Mouse (Mus musculus) embryo, embryonic 10 days (tissue): ENCODE data around the gene Dgcr2.

Experiments
- DNase-seq: peaks from one replicate; pipeline ENCODE4 v3.0.0-alpha.2; 2015; ENCODE audit warnings: low spot score

The Dgcr2 gene

GRCm38 (mm10) chr16:17911052-17911595 is 12.8 kb upstream of the Dgcr2 start, which contains the start of gene Ess2:
Gene Ess2 (minus strand): TSS chr16:17911348.
- peak; percentile 97 for DNase-seq

DNA sequence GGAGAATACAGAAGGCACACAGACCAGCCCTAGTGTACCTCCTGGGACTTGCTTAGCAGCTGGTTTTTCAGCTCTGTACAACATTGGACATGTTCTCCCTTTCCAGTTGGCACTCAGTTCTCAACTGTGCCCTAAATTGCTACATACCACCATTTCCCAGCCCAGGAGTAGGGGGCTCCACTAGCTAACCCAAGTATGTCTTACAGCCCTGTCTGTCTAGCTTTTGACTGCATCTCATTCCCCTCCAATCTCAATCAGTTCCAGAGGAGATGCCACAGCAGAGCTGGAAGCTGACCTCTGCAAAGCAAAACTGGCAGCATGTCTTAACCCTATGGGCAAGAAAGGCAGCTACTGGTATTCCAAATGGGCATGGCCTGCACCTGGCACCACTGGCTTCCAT is 2.3 kb downstream of the Dgcr2 start:
- no peak for DNase-seq

- DNase-seq = no peak
Observed at GRCm38 (mm10) chr16:17893923-17894322, 4.4 kb downstream of the Dgcr2 start, which contains the start of gene Tssk1. Gene Tssk1 (plus strand): TSS chr16:17894223.

DNA sequence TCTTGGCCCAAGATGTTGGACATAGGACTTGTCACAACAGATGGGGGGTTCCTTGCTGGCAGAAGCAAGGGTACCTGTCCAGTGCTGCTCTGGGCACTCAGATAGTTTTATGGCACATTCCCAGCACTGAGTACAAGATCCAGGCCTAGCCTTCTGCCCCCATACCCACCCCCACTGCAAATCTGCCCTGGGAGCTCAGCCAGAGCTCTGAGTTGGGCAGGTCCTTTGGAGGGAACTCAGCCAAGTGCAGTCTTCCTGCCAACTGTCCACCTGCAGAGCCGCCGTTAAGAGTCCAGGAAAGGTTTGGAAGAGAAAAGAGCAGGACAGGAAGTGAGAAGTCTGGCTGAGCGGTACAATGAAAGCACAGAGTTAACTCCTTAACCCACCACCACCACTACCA is 5.8 kb downstream of the Dgcr2 start:
- DNase-seq = no peak

DNA sequence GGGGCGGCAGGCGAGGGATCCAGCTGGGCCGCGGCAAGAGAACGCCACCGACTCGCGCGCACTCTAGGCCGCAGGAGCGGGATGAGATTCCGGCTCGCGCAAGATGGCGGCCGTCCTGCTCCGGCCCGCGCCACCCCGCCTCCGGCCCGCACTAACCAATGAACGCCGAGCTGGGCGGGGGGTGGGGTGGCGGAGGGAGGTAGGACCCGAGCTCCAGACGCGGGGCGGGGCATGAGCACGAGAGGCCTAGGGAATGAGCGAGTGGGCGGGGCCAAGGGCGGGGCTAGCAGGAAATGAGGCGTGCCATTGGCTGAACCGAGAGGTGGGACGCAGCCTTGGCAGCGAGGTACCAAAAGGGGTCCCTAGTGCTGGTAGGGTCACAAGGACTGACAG is 6.8 kb downstream of the Dgcr2 start, which contains the start of gene Gm20518:
Gene Gm20518 (minus strand): TSS at position 105 of the 393 bp plus-strand sequence.
- peak; percentile 99 for DNase-seq

DNA sequence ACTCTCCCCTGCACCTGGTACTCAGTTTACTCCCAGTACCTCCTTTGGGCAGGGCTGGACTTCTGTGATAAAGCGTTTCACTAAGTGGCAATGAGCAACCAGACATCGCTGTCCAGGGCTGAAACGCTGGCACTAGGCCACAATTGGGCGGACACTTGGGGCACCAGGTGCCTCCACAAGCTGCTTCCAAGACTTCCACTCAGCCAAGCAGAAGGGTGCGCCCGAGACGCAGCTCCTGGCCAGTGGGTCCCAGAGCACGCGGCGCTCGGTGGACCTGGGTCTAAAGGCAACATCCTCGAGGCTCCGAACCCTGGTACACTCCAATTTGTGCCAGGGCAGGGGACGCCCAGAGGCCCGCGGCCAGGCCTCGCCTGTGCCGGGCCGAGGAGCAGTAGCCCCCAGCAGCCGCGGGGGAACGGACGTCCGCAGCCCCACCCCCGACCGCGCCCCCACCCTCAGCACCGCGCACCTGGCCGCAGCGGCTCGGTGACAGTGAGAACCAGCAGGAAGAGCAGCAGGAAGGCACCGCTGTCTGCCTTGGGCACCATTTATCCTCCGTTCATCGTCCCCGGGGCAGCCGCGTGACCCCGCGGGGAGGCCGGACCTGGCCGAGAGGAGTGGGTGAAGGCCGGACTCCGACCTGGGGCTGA is 7.3 kb downstream of the Dgcr2 start:
- peak; percentile 54 for DNase-seq

DNA sequence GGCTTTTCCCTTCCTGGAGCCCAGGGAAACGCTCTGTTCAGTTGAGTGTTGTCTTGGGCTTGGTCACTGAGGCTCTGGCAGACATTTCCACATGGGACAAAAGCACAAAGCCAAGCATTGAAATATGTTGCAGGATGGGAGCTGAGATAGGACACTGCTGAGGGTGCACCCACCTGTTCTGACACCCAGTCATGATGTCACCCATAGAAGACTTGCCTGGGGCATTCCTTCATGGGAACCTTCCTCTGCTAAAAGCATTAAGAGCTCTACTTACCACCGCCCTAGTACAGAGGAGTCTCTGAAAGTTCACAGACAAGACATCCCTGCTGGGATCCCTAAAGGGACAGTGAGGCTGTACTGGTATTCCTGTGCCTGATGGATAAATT is 8.0 kb downstream of the Dgcr2 start:
- DNase-seq = no peak

- no peak for DNase-seq
Observed at GRCm38 (mm10) chr16:17889689-17890341, 8.5 kb downstream of the Dgcr2 start.

DNA sequence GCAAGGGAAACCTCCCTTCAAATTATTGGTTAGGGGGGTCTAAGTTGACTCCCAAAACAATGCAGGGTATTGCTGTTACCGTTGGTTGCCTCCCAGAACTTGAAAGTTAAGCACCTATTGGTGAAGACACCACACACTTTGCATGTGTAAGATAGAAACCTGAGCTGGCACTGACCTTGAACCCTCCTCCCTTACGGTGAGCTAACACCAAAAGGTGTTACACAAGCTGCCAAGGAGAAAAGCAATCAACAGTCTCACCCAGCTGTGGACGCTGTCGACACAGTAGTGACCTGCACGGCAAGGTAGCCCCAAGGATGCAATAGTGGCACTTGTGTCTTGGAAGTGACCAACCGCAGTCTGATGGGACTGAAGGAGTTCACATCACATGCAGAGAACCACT is 14.2 kb downstream of the Dgcr2 start:
- DNase-seq = no peak

- no peak for DNase-seq
Observed at GRCm38 (mm10) chr16:17882196-17882595, 16.2 kb downstream of the Dgcr2 start.

GRCm38 (mm10) chr16:17879571-17879970 is 18.8 kb downstream of the Dgcr2 start:
- no peak for DNase-seq

DNA sequence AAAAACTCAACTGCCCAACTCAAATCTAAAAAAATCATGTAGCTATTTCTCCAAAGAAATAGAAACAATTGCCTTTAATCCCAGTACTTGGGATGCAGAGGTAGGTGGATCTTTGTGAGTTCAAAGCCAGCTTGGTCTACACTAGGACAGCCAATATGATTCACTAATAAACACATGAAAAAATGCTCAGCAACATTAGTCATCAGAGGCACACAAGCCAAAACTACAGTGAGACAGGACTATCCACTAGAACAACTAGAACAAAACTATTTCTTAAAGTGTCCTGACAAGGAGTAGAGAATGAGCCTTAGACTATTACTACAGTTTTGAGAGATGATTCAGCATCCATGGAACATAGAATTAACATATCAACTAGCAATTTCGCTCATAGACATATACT is 22.3 kb downstream of the Dgcr2 start:
- DNase-seq = no peak

DNA sequence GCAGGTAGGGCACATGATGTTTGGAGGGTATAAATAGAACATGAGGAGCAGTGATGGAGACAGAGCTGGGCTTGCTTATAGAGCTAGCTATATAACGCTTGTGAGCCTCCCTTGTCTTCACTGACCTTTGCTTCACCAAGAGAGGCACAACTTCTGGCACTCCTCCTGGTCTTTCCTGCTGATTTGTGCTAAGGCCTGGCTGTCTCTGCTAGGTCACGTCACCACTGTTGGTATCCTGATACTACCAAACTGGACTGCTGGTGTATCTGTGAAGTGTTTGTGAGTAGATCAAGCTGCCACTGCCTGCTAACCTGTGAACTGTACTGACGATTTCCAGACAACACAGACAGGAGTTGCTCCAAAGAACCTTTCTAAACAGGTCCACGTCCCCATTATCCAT is 23.2 kb downstream of the Dgcr2 start:
- no peak for DNase-seq

DNA sequence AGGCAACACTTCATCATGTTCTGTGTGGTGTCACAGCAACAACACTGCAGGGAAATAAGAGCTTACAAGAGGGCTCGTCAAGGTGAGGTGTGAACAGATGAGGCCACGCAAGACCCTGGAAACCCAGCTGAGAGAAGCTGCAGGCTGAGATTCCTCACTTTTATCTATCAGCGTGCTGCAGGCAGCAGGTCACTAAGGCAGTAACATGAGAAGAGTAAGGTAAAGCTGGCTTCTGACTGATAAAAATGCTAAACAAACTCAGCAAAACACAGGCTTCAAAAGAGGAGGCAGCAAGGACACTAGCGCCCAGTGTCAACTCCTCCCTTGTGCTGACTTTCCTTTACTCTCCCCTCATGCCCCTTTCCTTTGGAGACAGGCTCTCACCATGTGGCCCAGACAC is 25.4 kb downstream of the Dgcr2 start:
- DNase-seq = no peak

DNA sequence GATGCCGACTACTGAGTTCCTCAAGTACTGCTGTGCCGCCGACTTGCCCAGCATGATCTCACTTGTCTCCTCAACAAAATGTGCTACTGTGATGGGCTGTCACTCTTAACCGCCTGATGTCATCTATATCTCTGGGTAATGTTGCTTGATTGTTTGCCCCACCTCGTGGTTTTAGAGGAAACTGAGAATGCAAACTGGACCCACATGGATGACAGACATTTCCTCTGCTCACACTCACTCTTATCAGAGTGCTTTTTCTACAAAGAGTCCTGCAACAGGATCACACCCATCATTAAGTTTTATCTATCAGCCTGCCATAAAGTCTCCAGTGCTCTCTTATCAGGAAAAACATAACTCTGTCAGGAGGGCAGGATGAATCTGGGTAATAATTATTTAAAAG is 27.1 kb downstream of the Dgcr2 start:
- no peak for DNase-seq

- DNase-seq = no peak
Observed at GRCm38 (mm10) chr16:17865770-17866169, 32.6 kb downstream of the Dgcr2 start.

DNA sequence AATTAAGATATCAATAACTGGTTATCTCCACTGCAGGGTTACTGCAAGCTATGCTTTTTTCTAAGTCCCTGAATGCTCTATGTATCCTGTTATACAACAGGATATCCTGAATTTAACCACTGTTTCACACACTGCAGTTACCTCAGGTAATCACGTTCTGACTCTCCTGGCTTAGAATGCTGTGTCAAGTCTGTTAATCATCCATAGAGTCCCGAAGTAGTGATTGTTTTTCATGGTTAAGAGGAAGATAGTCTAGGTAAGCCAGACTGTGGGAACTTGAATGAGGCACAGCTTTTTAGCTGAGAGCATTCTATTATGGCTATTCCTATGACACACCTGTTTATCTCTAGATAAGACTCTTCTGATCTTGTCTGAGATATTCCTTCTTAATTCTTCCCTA is 33.1 kb downstream of the Dgcr2 start:
- no peak for DNase-seq

- no peak for DNase-seq
Observed at GRCm38 (mm10) chr16:17858592-17858991, 39.8 kb downstream of the Dgcr2 start.

GRCm38 (mm10) chr16:17857157-17857556 is 41.2 kb downstream of the Dgcr2 start:
- no peak for DNase-seq

GRCm38 (mm10) chr16:17853263-17853662 is 45.1 kb downstream of the Dgcr2 start:
- no peak for DNase-seq

DNA sequence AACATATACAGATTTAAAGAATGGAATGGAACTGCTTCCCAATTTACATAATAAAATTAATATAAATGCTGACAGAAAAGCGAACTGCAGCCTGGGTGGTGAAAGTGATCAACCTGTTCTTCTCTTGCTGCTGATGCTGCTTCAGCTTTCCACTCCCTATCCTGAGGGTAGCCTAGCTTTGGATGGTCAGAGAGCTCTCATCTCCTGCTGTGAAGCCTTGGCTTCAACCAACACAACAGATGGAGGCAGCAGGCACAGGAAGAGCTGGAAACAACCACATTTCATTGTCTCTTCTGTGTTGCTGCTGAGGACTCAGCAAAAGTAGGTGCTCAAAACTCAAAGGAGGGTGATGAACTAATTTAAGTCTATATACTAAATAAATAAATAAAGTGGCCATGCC is 46.5 kb downstream of the Dgcr2 start:
- DNase-seq = no peak

DNA sequence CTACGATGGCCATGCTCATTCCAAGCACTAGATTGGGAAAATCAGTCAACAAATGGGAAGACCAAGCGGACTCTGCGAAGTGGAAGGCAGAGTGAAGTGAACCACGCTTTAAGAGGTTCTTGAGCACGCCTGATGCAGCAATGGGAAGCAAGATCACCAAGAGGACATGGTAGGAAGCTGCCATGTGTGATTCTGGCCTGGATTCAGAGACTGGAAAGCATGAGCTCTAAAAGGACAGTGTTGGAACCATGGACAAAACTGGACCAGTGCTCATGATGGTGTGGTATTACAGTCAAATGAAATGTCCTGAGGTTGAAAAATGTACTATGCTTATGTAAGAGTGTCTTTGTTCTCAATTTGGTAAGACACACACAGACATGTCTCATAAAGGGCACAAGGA is 47.0 kb downstream of the Dgcr2 start:
- DNase-seq = no peak

GRCm38 (mm10) chr16:17849486-17849885 is 48.9 kb downstream of the Dgcr2 start:
- no peak for DNase-seq

DNA sequence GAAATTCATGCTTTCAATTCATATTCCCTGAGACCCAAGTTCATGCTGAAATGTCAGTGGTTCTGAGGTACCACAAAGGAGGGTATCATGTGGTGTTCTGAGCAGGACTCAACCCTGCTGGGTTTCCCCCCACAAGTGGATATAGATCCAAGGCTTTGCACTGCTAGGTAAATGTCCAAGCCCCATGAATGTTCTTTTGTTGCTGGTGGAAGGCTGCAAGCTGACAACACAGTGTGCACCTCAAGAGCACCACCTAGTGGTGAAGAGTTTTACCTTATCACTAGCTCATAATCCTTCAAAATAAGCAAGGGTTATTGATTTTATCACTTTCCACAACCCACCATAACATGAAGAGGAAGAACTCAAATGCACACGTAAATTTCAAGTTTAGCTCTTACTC is 49.4 kb downstream of the Dgcr2 start:
- peak; percentile 87 for DNase-seq
